Mouse (Mus musculus) heart, postnatal 0 days (tissue): ENCODE results near the gene Scg5.

Source experiments
- CTCF ChIP-seq: IDR thresholded peaks from 2 replicates; pipeline ENCODE4 v1.5.1; 2016; ENCODE audit warnings: antibody characterized with exemption, control low read depth, low read depth
- EP300 ChIP-seq: IDR thresholded peaks from 2 replicates; pipeline ENCODE4 v1.6.1; 2016; ENCODE audit warnings: antibody characterized with exemption, low read depth

GRCm38 (mm10) chr2:113828086-113828942 is 607 bp downstream of the Scg5 start:
- TF ChIP-seq CTCF (no peak), EP300 (no peak)
